9 mouse cellular contexts compared by ENCODE assay signal in the genomic region with DNA sequence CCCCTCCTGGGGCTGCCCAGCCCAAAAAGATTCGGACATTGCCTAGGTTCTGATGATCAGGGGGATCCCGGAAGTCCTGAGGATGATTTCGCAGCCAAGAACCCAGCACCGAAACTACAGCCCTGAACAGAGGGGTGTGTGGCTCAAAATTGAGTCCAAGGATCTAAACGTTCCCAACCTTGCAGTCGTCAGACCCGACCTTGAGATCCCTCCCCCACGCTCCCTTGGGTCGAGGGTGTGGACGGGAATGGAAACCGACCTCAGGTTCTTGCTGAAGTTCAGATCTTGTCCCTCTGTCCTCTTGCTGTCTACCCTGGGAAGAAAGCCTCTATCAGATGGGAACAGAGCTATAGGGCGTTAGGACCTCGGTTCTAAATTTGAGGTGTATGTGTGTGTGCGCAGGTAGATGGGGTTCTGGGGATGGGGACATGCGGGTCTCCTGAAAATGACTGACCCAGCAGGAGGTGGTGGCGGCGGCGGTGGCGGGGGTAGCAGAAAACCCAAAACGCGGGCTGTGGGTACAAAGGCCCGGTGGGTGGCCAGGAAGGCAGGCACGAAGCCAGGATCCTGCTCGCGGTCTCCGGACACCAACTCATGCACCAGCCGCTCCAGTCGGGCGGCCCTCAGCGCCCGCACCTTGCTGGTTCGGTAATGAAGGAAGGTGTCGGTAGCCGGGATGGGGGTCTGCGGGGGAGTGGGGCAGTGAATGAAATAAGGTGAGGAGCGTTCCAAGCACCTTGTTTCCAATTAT. TPM values are rescaled to one million over a fixed set of nuclear protein-coding genes. Genes with fewer than 3 reads are reported as not detected.
DNase-seq lines count a peak whose midpoint lies in the region; ATAC-seq lines count a peak whose summit lies in the region.
"Had no signal": no experiment of that assay in that cellular context is flagged by ENCODE, and none has a peak within 500 bp of the region (broad histone marks: within the 10 kb centered on the region; RNA-seq: fewer than 3 reads in every experiment).

No protein-coding gene starts in this region.

- WGBS in forebrain, embryonic 11.5 days: 10% methylated on average over 34 of the region's 36 CpGs
- WGBS in liver, embryonic 12.5 days (ENCODE audit: insufficient replicate concordance): 9% methylated on average over 36 of the region's 36 CpGs

- no peak for ATAC-seq in forebrain, embryonic 11.5 days (replicated peaks; ENCODE audit: low FRiP score)
- ATAC-seq in liver, embryonic 12.5 days: no peak

- H3K4me1 ChIP-seq in forebrain, embryonic 11.5 days (replicated peaks; ENCODE audit: control insufficient read depth, insufficient read depth, low read length): peaks cover 16% of the 10 kb centered on the region
- peaks cover 18% of the 10 kb centered on the region for H3K4me1 ChIP-seq in liver, embryonic 12.5 days

- DNase-seq in ovary, postnatal 36 days (ENCODE audit: low spot score): peak; percentile 20
- no peak for DNase-seq in ovary, postnatal 10 days (ENCODE audit: low spot score)
- no peak for DNase-seq in forebrain, embryonic 11.5 days (ENCODE audit: low spot score)
- DNase-seq in kidney, postnatal 14 days: peak; percentile 29
- no peak for DNase-seq in layer of hippocampus, adult 11-12 months (ENCODE audit: low spot score)
- DNase-seq in T-cell, adult 2 months (ENCODE audit: low spot score): no peak
- DNase-seq in right cerebral cortex, postnatal 36 days (ENCODE audit: low spot score in 2 of 2): no peak
- DNase-seq: retina, postnatal 1 day had no signal

- peak overlapping the region; percentile 35; the same call in 1 of the 2 replicates for H3K4me3 ChIP-seq in forebrain, embryonic 11.5 days (ENCODE audit: low read depth, low read length)
- H3K4me3 ChIP-seq in liver, embryonic 12.5 days: no peak overlapping the region

- H3K4me2 ChIP-seq in forebrain, embryonic 11.5 days (ENCODE audit: low read depth, low read length, severe bottlenecking): peak overlapping the region; percentile 67; the same call in 1 of the 2 replicates
- no peak overlapping the region for H3K4me2 ChIP-seq in liver, embryonic 12.5 days

- H3K36me3 ChIP-seq in forebrain, embryonic 11.5 days (ENCODE audit: control insufficient read depth, insufficient read depth, low read length): no peaks in the 10 kb centered on the region
- H3K36me3 ChIP-seq in liver, embryonic 12.5 days: no peaks in the 10 kb centered on the region

- H3K9me3 ChIP-seq in forebrain, embryonic 11.5 days (ENCODE audit: control insufficient read depth, low read length): no peaks in the 10 kb centered on the region
- H3K9me3 ChIP-seq in liver, embryonic 12.5 days (replicated peaks): no peaks in the 10 kb centered on the region

- H3K27me3 ChIP-seq in forebrain, embryonic 11.5 days (ENCODE audit: control insufficient read depth, insufficient read depth, low read length): peaks cover 56% of the 10 kb centered on the region
- H3K27me3 ChIP-seq in liver, embryonic 12.5 days (replicated peaks): peaks cover 100% of the 10 kb centered on the region

- peak overlapping the region; percentile 16; the same call in 1 of the 2 replicates for H3K9ac ChIP-seq in forebrain, embryonic 11.5 days (ENCODE audit: low read length)
- H3K9ac ChIP-seq in liver, embryonic 12.5 days: no peak overlapping the region

- H3K27ac ChIP-seq in forebrain, embryonic 11.5 days (ENCODE audit: low read depth, low read length): no peak overlapping the region
- no peak overlapping the region for H3K27ac ChIP-seq in liver, embryonic 12.5 days

RNA-seq across cellular contexts. Expression of a gene that starts 1.5 kb away (rescaled TPM):
- 1.1 and 3.4 TPM in 2 replicates for polyA plus RNA-seq in forebrain, embryonic 11.5 days (2014; fragmentation: Nextera tagmentation; extraction: Ambion mirVana)
- polyA plus RNA-seq in liver, embryonic 12.5 days (2016; fragmentation: Nextera tagmentation; extraction: Ambion mirVana): 0.20 and 0.46 TPM in 2 replicates

RNA-seq across cellular contexts. Expression of a gene that starts 14.7 kb away (rescaled TPM):
- 4.2 and 6.9 TPM in 2 replicates for polyA plus RNA-seq in forebrain, embryonic 11.5 days (2014; fragmentation: Nextera tagmentation; extraction: Ambion mirVana)
- polyA plus RNA-seq in liver, embryonic 12.5 days (2016; fragmentation: Nextera tagmentation; extraction: Ambion mirVana): 0.12 TPM in 1 of 2 replicates, not detected in the other

RNA-seq across cellular contexts. Expression of a gene that starts 14.8 kb away (rescaled TPM):
- 86.9 and 94.3 TPM in 2 replicates for polyA plus RNA-seq in forebrain, embryonic 11.5 days (2014; fragmentation: Nextera tagmentation; extraction: Ambion mirVana)
- 65.0 and 68.5 TPM in 2 replicates for polyA plus RNA-seq in liver, embryonic 12.5 days (2016; fragmentation: Nextera tagmentation; extraction: Ambion mirVana)

RNA-seq across cellular contexts. Expression of a gene that starts 24.5 kb away (rescaled TPM):
- 6.7 and 7.0 TPM in 2 replicates for polyA plus RNA-seq in forebrain, embryonic 11.5 days (2014; fragmentation: Nextera tagmentation; extraction: Ambion mirVana)
- polyA plus RNA-seq in liver, embryonic 12.5 days (2016; fragmentation: Nextera tagmentation; extraction: Ambion mirVana): 155 and 158 TPM in 2 replicates

RNA-seq across cellular contexts. Expression of a gene that starts 32.2 kb away (rescaled TPM):
- 18.5 and 22.2 TPM in 2 replicates for polyA plus RNA-seq in forebrain, embryonic 11.5 days (2014; fragmentation: Nextera tagmentation; extraction: Ambion mirVana)
- 2.8 and 3.0 TPM in 2 replicates for polyA plus RNA-seq in liver, embryonic 12.5 days (2016; fragmentation: Nextera tagmentation; extraction: Ambion mirVana)

Comparison
In these comparisons a context has a peak if more than half of its experiments do, and no peak if none do; other contexts are left out.
1. DNase-seq: peak in ovary, postnatal 36 days (single experiment) and kidney, postnatal 14 days (single experiment); none in ovary, postnatal 10 days (single experiment), forebrain, embryonic 11.5 days (single experiment), layer of hippocampus, adult 11-12 months (single experiment), T-cell, adult 2 months (single experiment) and right cerebral cortex, postnatal 36 days (0 of 2).